Mouse (Mus musculus) embryonic facial prominence, embryonic 13.5 days (tissue): ENCODE results near the gene Tcf7l1. TPM values are rescaled to one million over a fixed set of nuclear protein-coding genes. Genes with fewer than 3 reads are reported as not detected.

ENCODE experiments used
- ATAC-seq: fragments of 200-750 bp; cut with Nextera tagmentation; 2 replicates; pipeline ENCODE4 v1.8.0; 2017; ENCODE audit warnings: low read depth; ENCODE audit not compliant: insufficient number of reproducible peaks, insufficient read depth, low FRiP score, low TSS enrichment
- H3K27ac ChIP-seq: fragments of 300-500 bp; sonication (generic); 2 replicates; pipeline ENCODE4 v1.5.1; 2015; ENCODE audit warnings: moderate library complexity, mild to moderate bottlenecking, inconsistent platforms
- H3K27me3 ChIP-seq: fragments of 300-500 bp; sonication (generic); 2 replicates; pipeline ENCODE4 v1.6.1; 2015; ENCODE audit warnings: mild to moderate bottlenecking, inconsistent platforms
- H3K36me3 ChIP-seq: fragments of 300-500 bp; sonication (generic); 2 replicates; pipeline ENCODE4 v1.6.1; 2015; ENCODE audit warnings: mild to moderate bottlenecking, inconsistent platforms
- H3K4me1 ChIP-seq: fragments of 300-500 bp; sonication (generic); 2 replicates; pipeline ENCODE4 v1.6.1; 2015; ENCODE audit warnings: inconsistent platforms
- H3K4me2 ChIP-seq: fragments of 300-500 bp; sonication (generic); 2 replicates; pipeline ENCODE4 v1.6.1; 2015; ENCODE audit warnings: moderate library complexity, mild to moderate bottlenecking, inconsistent platforms
- H3K4me3 ChIP-seq: fragments of 300-500 bp; sonication (generic); 2 replicates; pipeline ENCODE4 v1.5.1; 2015; ENCODE audit warnings: mild to moderate bottlenecking, inconsistent platforms
- H3K9ac ChIP-seq: fragments of 300-500 bp; sonication (generic); 2 replicates; pipeline ENCODE4 v1.6.1; 2015; ENCODE audit warnings: mild to moderate bottlenecking, inconsistent platforms
- H3K9me3 ChIP-seq: fragments of 300-500 bp; sonication (generic); 2 replicates; pipeline ENCODE4 v1.6.1; 2016; ENCODE audit warnings: inconsistent platforms
- WGBS: fragments of 180-500 bp; shearing (Covaris S2); methylation state at CpG from one replicate; pipeline ENCODE4 v1.1.7; 2015; ENCODE audit warnings: mixed read lengths; 5-methylcytosine and 5-hydroxymethylcytosine counted together
- polyA plus RNA-seq: library from polyadenylated mRNA; unstranded; fragments of >200 nt; fragmentation: Nextera tagmentation; extraction: Ambion mirVana; gene quantifications from 2 replicates; pipeline ENCODE4 v1.2.1, GENCODE M21; 2015

Tcf7l1 gene
- polyA plus RNA-seq, 1 experiment from 2014 or later: 59.2 TPM

DNA sequence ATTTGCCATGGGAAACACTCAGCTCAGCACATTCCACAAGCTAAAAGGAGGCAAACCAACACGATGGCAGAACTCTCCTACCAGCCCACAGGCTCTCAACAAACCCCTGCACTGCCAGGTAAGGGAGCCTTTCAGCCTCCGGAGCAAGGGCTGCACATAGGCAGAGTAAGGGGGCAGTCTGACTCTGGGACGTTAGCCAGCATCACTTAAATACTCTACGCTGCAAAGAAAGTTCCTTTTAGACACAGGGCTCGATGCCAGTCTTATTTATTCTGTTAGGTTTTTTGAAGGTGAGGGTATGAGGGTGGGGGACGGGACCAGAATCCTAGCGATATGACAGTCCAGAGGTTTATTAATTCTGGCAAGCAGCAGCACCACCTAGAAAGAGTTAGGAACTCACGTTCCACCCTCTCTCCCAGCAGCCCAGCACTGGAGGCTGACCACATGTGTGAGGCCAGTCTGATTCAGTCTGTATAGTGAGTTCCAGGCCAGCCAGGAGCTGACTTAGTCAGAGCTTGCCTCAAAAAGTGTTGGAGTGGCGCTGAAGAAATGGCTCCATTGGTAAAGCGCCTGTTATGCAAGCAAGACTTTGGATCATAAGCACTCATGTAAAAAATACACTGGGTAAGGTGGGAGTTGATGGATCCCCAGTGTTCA, 44.8 kb downstream of the Tcf7l1 start:
- H3K27ac ChIP-seq: peak overlapping the region; percentile 80
- no peaks in the 10 kb centered on the region for H3K27me3 ChIP-seq
- WGBS: 47% methylated on average over 10 of the region's 10 CpGs
- H3K9ac ChIP-seq: peak overlapping the region; percentile 17; the same call in 1 of the 2 replicates
- peak overlapping the region; percentile 24 for H3K4me2 ChIP-seq
- peaks cover 7% of the 10 kb centered on the region for H3K36me3 ChIP-seq
- peaks cover 90% of the 10 kb centered on the region for H3K4me1 ChIP-seq
- no peak for ATAC-seq
- H3K9me3 ChIP-seq: no peaks in the 10 kb centered on the region
- no peak overlapping the region for H3K4me3 ChIP-seq

- Histone ChIP-seq H3K4me3 (no peak overlapping the region), H3K4me1 (peaks cover 84% of the 10 kb centered on the region), H3K9ac (peak overlapping the region; percentile 17; the same call in 1 of the 2 replicates), H3K27ac (peak overlapping the region; percentile 80), H3K27me3 (no peaks in the 10 kb centered on the region), H3K36me3 (peaks cover 13% of the 10 kb centered on the region), H3K4me2 (peak overlapping the region; percentile 24), H3K9me3 (no peaks in the 10 kb centered on the region)
- ATAC-seq: no peak
- 50% methylated on average over 3 of the region's 3 CpGs for WGBS
Measured at GRCm38 (mm10) chr6:72743624-72744041, 45.4 kb downstream of the Tcf7l1 start.

DNA sequence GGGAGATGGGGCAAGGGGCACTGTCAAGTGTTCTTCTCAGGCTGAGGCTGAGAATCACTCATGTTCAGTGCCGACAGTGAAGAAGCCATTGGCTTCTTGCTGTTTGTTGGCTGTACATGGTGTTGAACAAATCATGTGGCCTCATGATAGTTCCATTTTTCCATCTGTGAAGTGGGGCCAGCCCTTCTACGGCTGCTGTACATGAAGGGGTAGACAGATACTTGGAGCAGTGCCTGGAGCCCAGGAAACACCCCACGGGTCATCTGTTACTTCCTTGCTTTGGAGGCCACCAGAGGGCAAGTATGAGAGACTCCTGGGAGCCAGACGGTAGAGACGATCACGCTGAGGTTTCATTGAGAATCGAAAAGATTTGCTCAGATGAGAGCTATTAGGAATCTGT, 46.7 kb downstream of the Tcf7l1 start:
- Histone ChIP-seq H3K27me3 (no peaks in the 10 kb centered on the region), H3K4me1 (peaks cover 70% of the 10 kb centered on the region), H3K9me3 (no peaks in the 10 kb centered on the region), H3K36me3 (peaks cover 19% of the 10 kb centered on the region), H3K4me3 (no peak overlapping the region), H3K27ac (no peak overlapping the region), H3K4me2 (no peak overlapping the region), H3K9ac (no peak overlapping the region)
- WGBS: 69% methylated on average over 7 of the region's 7 CpGs
- ATAC-seq: no peak

DNA sequence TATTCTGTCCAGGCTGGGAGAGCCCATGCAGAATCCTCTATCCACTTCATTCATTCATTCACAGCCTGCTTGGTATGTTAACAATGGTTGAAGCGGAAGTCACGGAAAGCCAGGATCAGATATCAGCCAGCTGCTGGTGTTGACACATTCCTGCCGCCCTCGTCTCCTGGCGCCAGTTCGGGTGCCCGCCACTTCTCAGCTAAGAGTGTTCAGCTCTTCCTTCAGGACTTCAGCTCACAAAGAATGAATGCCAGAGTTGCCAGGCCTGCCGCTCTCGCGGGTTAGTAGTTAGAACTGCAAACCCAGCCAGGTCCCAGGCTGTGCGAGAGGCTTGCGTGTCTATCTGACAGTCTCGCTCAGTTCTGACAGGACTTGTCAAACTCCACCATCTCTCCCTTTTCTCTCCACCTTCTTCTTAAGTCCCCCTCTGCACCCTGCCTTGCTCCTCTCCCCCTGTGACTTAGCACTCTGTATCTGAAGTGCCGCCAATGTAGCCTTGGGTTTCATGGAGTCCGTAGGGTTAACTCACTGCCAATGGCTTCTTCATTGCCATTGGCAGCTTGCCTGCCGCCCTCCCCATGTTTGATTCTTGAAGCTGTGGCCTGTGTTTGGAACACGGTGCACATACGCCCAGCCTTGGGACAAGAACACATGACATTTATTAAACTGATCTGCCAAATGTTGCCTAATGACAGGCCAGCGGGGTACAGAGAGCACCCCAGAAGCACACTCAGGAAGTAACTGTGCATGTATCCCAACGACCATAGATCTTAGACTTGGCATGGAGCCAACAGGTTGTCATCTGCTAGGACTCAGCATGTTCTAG, 48.2 kb downstream of the Tcf7l1 start:
- Histone ChIP-seq H3K4me2 (peak overlapping the region; percentile 26), H3K36me3 (peaks cover 23% of the 10 kb centered on the region), H3K27me3 (no peaks in the 10 kb centered on the region), H3K27ac (peak overlapping the region; percentile 74), H3K9me3 (no peaks in the 10 kb centered on the region), H3K9ac (no peak overlapping the region), H3K4me3 (no peak overlapping the region), H3K4me1 (peaks cover 55% of the 10 kb centered on the region)
- no peak for ATAC-seq
- WGBS: 45% methylated on average over 20 of the region's 20 CpGs

DNA sequence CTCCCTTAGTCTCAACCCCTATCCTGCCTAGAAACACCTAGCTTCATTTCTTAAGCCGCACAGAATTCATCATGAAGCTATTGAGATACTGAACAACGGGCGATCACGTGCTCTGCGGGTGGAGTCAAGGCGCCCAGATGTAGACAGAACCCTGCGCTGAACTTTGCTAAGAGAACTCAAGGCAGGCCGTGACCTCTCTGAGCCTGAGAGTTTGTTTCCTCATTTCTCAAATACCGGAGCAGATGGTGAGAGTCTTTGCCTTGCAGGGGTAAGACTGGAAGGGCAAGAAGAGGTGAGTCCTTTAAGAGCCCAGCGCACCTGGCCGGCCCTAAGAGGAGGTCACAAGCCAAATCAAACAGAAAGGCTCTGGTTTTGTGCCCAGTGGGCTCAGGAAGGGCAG, 52.2 kb downstream of the Tcf7l1 start:
- H3K27ac ChIP-seq: no peak overlapping the region
- WGBS: 81% methylated on average over 11 of the region's 11 CpGs
- no peaks in the 10 kb centered on the region for H3K27me3 ChIP-seq
- H3K4me1 ChIP-seq: peaks cover 39% of the 10 kb centered on the region
- no peak overlapping the region for H3K9ac ChIP-seq
- no peak overlapping the region for H3K4me2 ChIP-seq
- H3K9me3 ChIP-seq: no peaks in the 10 kb centered on the region
- H3K36me3 ChIP-seq: peaks cover 31% of the 10 kb centered on the region
- ATAC-seq: no peak
- H3K4me3 ChIP-seq: no peak overlapping the region

- 29% methylated on average over 12 of the region's 12 CpGs for WGBS
- Histone ChIP-seq H3K4me3 (no peak overlapping the region), H3K9ac (no peak overlapping the region), H3K36me3 (peaks cover 31% of the 10 kb centered on the region), H3K27me3 (no peaks in the 10 kb centered on the region), H3K27ac (no peak overlapping the region), H3K4me2 (no peak overlapping the region), H3K4me1 (peaks cover 34% of the 10 kb centered on the region), H3K9me3 (no peaks in the 10 kb centered on the region)
- ATAC-seq: no peak
Measured at GRCm38 (mm10) chr6:72735206-72735605, 53.8 kb downstream of the Tcf7l1 start.

GRCm38 (mm10) chr6:72733375-72733774, 55.7 kb downstream of the Tcf7l1 start:
- Histone ChIP-seq H3K27me3 (no peaks in the 10 kb centered on the region), H3K9me3 (no peaks in the 10 kb centered on the region), H3K4me1 (peaks cover 52% of the 10 kb centered on the region), H3K36me3 (peaks cover 15% of the 10 kb centered on the region; the same call in 1 of the 2 replicates), H3K4me2 (no peak overlapping the region), H3K9ac (no peak overlapping the region), H3K27ac (no peak overlapping the region), H3K4me3 (no peak overlapping the region)
- no peak for ATAC-seq
- WGBS: 92% methylated on average over 3 of the region's 3 CpGs

GRCm38 (mm10) chr6:72732109-72732508, 56.9 kb downstream of the Tcf7l1 start:
- Histone ChIP-seq H3K4me2 (no peak overlapping the region), H3K9me3 (no peaks in the 10 kb centered on the region), H3K4me3 (no peak overlapping the region), H3K9ac (no peak overlapping the region), H3K4me1 (peaks cover 65% of the 10 kb centered on the region), H3K27me3 (no peaks in the 10 kb centered on the region), H3K36me3 (peaks cover 10% of the 10 kb centered on the region; the same call in 1 of the 2 replicates), H3K27ac (no peak overlapping the region)
- no peak for ATAC-seq
- WGBS: 75% methylated on average over 4 of the region's 4 CpGs

GRCm38 (mm10) chr6:72730560-72730849, 58.5 kb downstream of the Tcf7l1 start:
- Histone ChIP-seq H3K36me3 (0 out of 2 replicates have a peak, but pooled peaks cover 8% of the 10 kb centered on the region), H3K9ac (0 out of 2 replicates have a peak overlapping the region, but pooled peaks have one; percentile 40), H3K27me3 (no peaks in the 10 kb centered on the region), H3K4me3 (no peak overlapping the region), H3K27ac (0 out of 2 replicates have a peak overlapping the region, but pooled peaks have one; percentile 34), H3K4me1 (peaks cover 72% of the 10 kb centered on the region), H3K9me3 (no peaks in the 10 kb centered on the region), H3K4me2 (no peak overlapping the region)
- ATAC-seq: no peak
- 40% methylated on average over 8 of the region's 8 CpGs for WGBS

GRCm38 (mm10) chr6:72729831-72730559, 59.1 kb downstream of the Tcf7l1 start:
- ATAC-seq: no peak
- Histone ChIP-seq H3K9me3 (no peaks in the 10 kb centered on the region), H3K9ac (0 out of 2 replicates have a peak overlapping the region, but pooled peaks have one; percentile 40), H3K27me3 (no peaks in the 10 kb centered on the region), H3K4me1 (peaks cover 72% of the 10 kb centered on the region), H3K36me3 (0 out of 2 replicates have a peak, but pooled peaks cover 8% of the 10 kb centered on the region), H3K4me3 (no peak overlapping the region), H3K4me2 (no peak overlapping the region), H3K27ac (peak overlapping the region; percentile 34; the same call in 1 of the 2 replicates)
- 64% methylated on average over 14 of the region's 14 CpGs for WGBS

- Histone ChIP-seq H3K27me3 (no peaks in the 10 kb centered on the region), H3K36me3 (0 out of 2 replicates have a peak, but pooled peaks cover 4% of the 10 kb centered on the region), H3K4me1 (peaks cover 84% of the 10 kb centered on the region), H3K4me3 (no peak overlapping the region), H3K27ac (peak overlapping the region; percentile 16; the same call in 1 of the 2 replicates), H3K9ac (0 out of 2 replicates have a peak overlapping the region, but pooled peaks have one; percentile 36), H3K9me3 (no peaks in the 10 kb centered on the region), H3K4me2 (no peak overlapping the region)
- ATAC-seq: no peak
- 42% methylated on average over 6 of the region's 6 CpGs for WGBS
Measured at GRCm38 (mm10) chr6:72727826-72728225, 61.2 kb downstream of the Tcf7l1 start.
